In the genomic region with DNA sequence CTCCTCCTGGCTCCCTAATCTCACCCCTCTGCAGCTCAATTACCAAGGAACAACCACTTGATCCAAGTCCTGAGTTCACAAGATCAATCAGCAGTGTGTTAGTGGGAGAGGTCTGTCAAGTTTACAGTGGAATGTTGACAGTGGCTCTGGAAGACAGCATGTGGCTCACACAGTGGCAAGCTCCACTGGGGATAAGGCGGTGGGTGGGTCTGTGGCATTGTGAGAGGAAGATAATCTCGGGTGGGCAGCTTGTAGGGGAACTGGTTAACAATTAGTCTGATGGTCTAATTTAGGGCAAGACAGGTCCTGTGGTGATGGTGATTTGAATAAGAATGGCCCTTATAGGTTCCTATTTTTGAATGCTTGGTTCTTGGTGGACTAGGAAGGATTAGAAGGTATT, we compare ENCODE assay signal across 16 mouse cellular contexts. TPM values are rescaled to one million over a fixed set of nuclear protein-coding genes. Genes with fewer than 3 reads are reported as not detected.
DNase-seq lines count a peak whose midpoint lies in the region; ATAC-seq and TF ChIP-seq lines count a peak whose summit lies in the region.
"Had no signal": no experiment of that assay in that cellular context is flagged by ENCODE, and none has a peak within 500 bp of the region (broad histone marks: within the 10 kb centered on the region; RNA-seq: fewer than 3 reads in every experiment).

No protein-coding gene starts in this region.

- peak; percentile 52 for DNase-seq in ES-CJ7 (ENCODE audit: low read depth, low spot score)
- DNase-seq in frontal cortex, adult 2 months (ENCODE audit: extremely low spot score in 1 of 2, low spot score in 1 of 2), result no peak
- no peak for DNase-seq in natural killer cell, adult 2 months (ENCODE audit: low spot score in 2 of 2)
- DNase-seq: cerebellum, adult 9-10 months; retina, postnatal 1 day; right cerebral cortex, postnatal 4 days; thymus, postnatal 4 days had no signal

- no peak overlapping the region for H3K4me2 ChIP-seq in intestine, embryonic 16.5 days (ENCODE audit: low read depth, low read length)
- no peak overlapping the region for H3K4me2 ChIP-seq in intestine, postnatal 0 days (replicated peaks; ENCODE audit: low read depth)
- H3K4me2 ChIP-seq in stomach, embryonic 16.5 days (ENCODE audit: low read depth, low read length), result no peak overlapping the region
- H3K4me2 ChIP-seq: embryonic facial prominence, embryonic 15.5 days; forebrain, embryonic 12.5 days; heart, embryonic 15.5 days; midbrain, embryonic 12.5 days had no signal

- no peaks in the 10 kb centered on the region for H3K9me3 ChIP-seq in intestine, embryonic 16.5 days (ENCODE audit: control insufficient read depth, low read length)
- H3K9me3 ChIP-seq in intestine, postnatal 0 days (ENCODE audit: control insufficient read depth), result no peaks in the 10 kb centered on the region
- no peaks in the 10 kb centered on the region for H3K9me3 ChIP-seq in stomach, embryonic 16.5 days (replicated peaks; ENCODE audit: control insufficient read depth, low read length)
- H3K9me3 ChIP-seq: embryonic facial prominence, embryonic 15.5 days; forebrain, embryonic 12.5 days; heart, embryonic 15.5 days; limb, embryonic 10.5 days; midbrain, embryonic 12.5 days had no signal

- no peak overlapping the region for H3K27ac ChIP-seq in intestine, embryonic 16.5 days (ENCODE audit: low read length)
- no peak overlapping the region for H3K27ac ChIP-seq in intestine, postnatal 0 days (ENCODE audit: low read depth, low read length)
- peak overlapping the region; percentile 90; the same call in 1 of the 2 replicates for H3K27ac ChIP-seq in brown adipose tissue, adult 24 weeks (replicated peaks; ENCODE audit: low read depth, low read length)
- H3K27ac ChIP-seq in stomach, embryonic 16.5 days (ENCODE audit: low read length), result peak overlapping the region; percentile 38; the same call in 1 of the 2 replicates
- H3K27ac ChIP-seq: embryonic facial prominence, embryonic 15.5 days; forebrain, embryonic 12.5 days; heart, embryonic 15.5 days; limb, embryonic 10.5 days; midbrain, embryonic 12.5 days had no signal

- no peaks in the 10 kb centered on the region for H3K36me3 ChIP-seq in intestine, embryonic 16.5 days (ENCODE audit: control insufficient read depth, insufficient read depth, low read length)
- no peaks in the 10 kb centered on the region for H3K36me3 ChIP-seq in intestine, postnatal 0 days (ENCODE audit: control insufficient read depth, insufficient read depth)
- no peaks in the 10 kb centered on the region for H3K36me3 ChIP-seq in stomach, embryonic 16.5 days (ENCODE audit: control insufficient read depth, insufficient read depth, low read length)
- H3K36me3 ChIP-seq: embryonic facial prominence, embryonic 15.5 days; forebrain, embryonic 12.5 days; heart, embryonic 15.5 days; limb, embryonic 10.5 days; midbrain, embryonic 12.5 days had no signal

- ATAC-seq in intestine, embryonic 16.5 days, result peak; percentile 42; the same call in 1 of the 2 replicates
- no peak for ATAC-seq in intestine, postnatal 0 days
- ATAC-seq in stomach, embryonic 16.5 days (ENCODE audit: insufficient read depth, low FRiP score), result no peak

- H3K27me3 ChIP-seq in intestine, embryonic 16.5 days (replicated peaks; ENCODE audit: control insufficient read depth, insufficient read depth, low read length), result no peaks in the 10 kb centered on the region
- H3K27me3 ChIP-seq in intestine, postnatal 0 days (replicated peaks; ENCODE audit: control insufficient read depth, insufficient read depth, low read length), result no peaks in the 10 kb centered on the region
- H3K27me3 ChIP-seq in stomach, embryonic 16.5 days (ENCODE audit: control insufficient read depth, insufficient read depth, low read length), result no peaks in the 10 kb centered on the region
- H3K27me3 ChIP-seq: embryonic facial prominence, embryonic 15.5 days; forebrain, embryonic 12.5 days; heart, embryonic 15.5 days; midbrain, embryonic 12.5 days had no signal

- H3K9ac ChIP-seq in intestine, embryonic 16.5 days (ENCODE audit: low read depth, low read length), result 0 out of 2 replicates have a peak overlapping the region, but pooled peaks have one; percentile 11
- H3K9ac ChIP-seq in intestine, postnatal 0 days (ENCODE audit: low read depth, low read length), result no peak overlapping the region
- H3K9ac ChIP-seq in stomach, embryonic 16.5 days (ENCODE audit: low read length), result no peak overlapping the region
- H3K9ac ChIP-seq: embryonic facial prominence, embryonic 15.5 days; forebrain, embryonic 12.5 days; heart, embryonic 15.5 days; midbrain, embryonic 12.5 days had no signal

- 66% methylated on average over 2 of the region's 2 CpGs for WGBS in intestine, embryonic 16.5 days
- WGBS in intestine, postnatal 0 days, result 74% methylated on average over 2 of the region's 2 CpGs
- 49% methylated on average over 2 of the region's 2 CpGs for WGBS in stomach, embryonic 16.5 days

- no peak for TF ChIP-seq CTCF in intestine, postnatal 0 days (IDR thresholded peaks at IDR 0.05; ENCODE audit: low read depth)

- no peaks in the 10 kb centered on the region for H3K4me1 ChIP-seq in intestine, embryonic 16.5 days (ENCODE audit: control insufficient read depth, insufficient read depth, low read length)
- no peaks in the 10 kb centered on the region for H3K4me1 ChIP-seq in intestine, postnatal 0 days (replicated peaks; ENCODE audit: control insufficient read depth, insufficient read depth, low read length)
- H3K4me1 ChIP-seq in brown adipose tissue, adult 24 weeks (ENCODE audit: control insufficient read depth, insufficient read depth, insufficient read length, low read length), result peaks cover 8% of the 10 kb centered on the region; the same call in 1 of the 2 replicates
- peaks cover 6% of the 10 kb centered on the region for H3K4me1 ChIP-seq in stomach, embryonic 16.5 days (ENCODE audit: control insufficient read depth, insufficient read depth, low read length)
- H3K4me1 ChIP-seq: embryonic facial prominence, embryonic 15.5 days; limb, embryonic 10.5 days; midbrain, embryonic 12.5 days had no signal

- no peak overlapping the region for H3K4me3 ChIP-seq in intestine, embryonic 16.5 days (ENCODE audit: low read length)
- no peak overlapping the region for H3K4me3 ChIP-seq in intestine, postnatal 0 days (ENCODE audit: low read depth, low read length)
- H3K4me3 ChIP-seq in brown adipose tissue, adult 24 weeks (ENCODE audit: insufficient read depth, low read depth, low read length), result no peak overlapping the region
- H3K4me3 ChIP-seq in stomach, embryonic 16.5 days (replicated peaks; ENCODE audit: low read length), result no peak overlapping the region
- H3K4me3 ChIP-seq: embryonic facial prominence, embryonic 15.5 days; forebrain, embryonic 12.5 days; heart, embryonic 15.5 days; limb, embryonic 10.5 days; midbrain, embryonic 12.5 days had no signal

RNA-seq across cellular contexts. Expression of a gene that starts 27.5 kb away (rescaled TPM):
- 112 and 115 TPM in 2 replicates for polyA plus RNA-seq in intestine, embryonic 16.5 days (2015; fragmentation: Nextera tagmentation; extraction: Ambion mirVana)
- 93.6 and 98.0 TPM in 2 replicates for polyA plus RNA-seq in intestine, postnatal 0 days (2015; fragmentation: Nextera tagmentation; extraction: Ambion mirVana)
- 50.2 and 50.6 TPM in 2 replicates for polyA plus RNA-seq in brown adipose tissue, adult 24 weeks (2012; ENCODE audit: insufficient read depth, insufficient read length, missing spikeins)
- 128 and 142 TPM in 2 replicates for polyA plus RNA-seq in stomach, embryonic 16.5 days (2015; fragmentation: Nextera tagmentation; extraction: Ambion mirVana)
- polyA plus RNA-seq in frontal cortex, adult 2 months (2012; rRNA removed), result 20.4 and 21.1 TPM in 2 replicates

Comparison
In these comparisons a context has a peak if more than half of its experiments do, and no peak if none do; other contexts are left out.
1. H3K27ac ChIP-seq: peak in brown adipose tissue, adult 24 weeks (single experiment) and stomach, embryonic 16.5 days (single experiment); none in intestine, embryonic 16.5 days (single experiment) and intestine, postnatal 0 days (single experiment).